In genomic region chr7:99674209-99674608, GRCm38 (mm10) we compare ENCODE assay signal across 19 mouse cellular contexts. TPM values are rescaled to one million over a fixed set of nuclear protein-coding genes. Genes with fewer than 3 reads are reported as not detected.
DNase-seq lines count a peak whose midpoint lies in the region; ATAC-seq and TF ChIP-seq lines count a peak whose summit lies in the region.
"Had no signal": no experiment of that assay in that cellular context is flagged by ENCODE, and none has a peak within 500 bp of the region (broad histone marks: within the 10 kb centered on the region; RNA-seq: fewer than 3 reads in every experiment).

No protein-coding gene starts in this region.

- no peak for DNase-seq in layer of hippocampus, adult 2 months (ENCODE audit: low spot score in 2 of 2)
- no peak for DNase-seq in layer of hippocampus, adult 8-10 months (ENCODE audit: low spot score in 2 of 2)
- DNase-seq in spleen, postnatal 36 days (ENCODE audit: low spot score in 2 of 2): peak; percentile 41 to 52
- DNase-seq in spleen, postnatal 10 days (ENCODE audit: low spot score in 2 of 2): no peak
- DNase-seq in limb, embryonic 10.5 days (ENCODE audit: low spot score): no peak
- DNase-seq in urinary bladder, postnatal 4 days (ENCODE audit: low spot score in 2 of 2): no peak
- DNase-seq: cerebellum, postnatal 10 days; heart, postnatal 14 days; retina, postnatal 1 day had no signal

- no peak for TF ChIP-seq CTCF in layer of hippocampus, adult 2 months (conservative IDR thresholded peaks at IDR 0.05)

- ATAC-seq in hematopoietic stem cell, adult 5-6 weeks (replicated peaks in 1 of 2; ENCODE audit: insufficient read depth in 1 of 2, low FRiP score in 2 of 2, low TSS enrichment in 1 of 2, low read depth in 1 of 2, poor library complexity in 2 of 2, severe bottlenecking in 2 of 2): peak; percentile 61; a peak in 2 of 4 replicates
- ATAC-seq in cerebellum, adult (ENCODE audit: insufficient number of reproducible peaks, low FRiP score, low TSS enrichment): no peak

- H3K9me3 ChIP-seq in limb, embryonic 10.5 days (replicated peaks): no peaks in the 10 kb centered on the region

- 77% methylated on average over 5 of the region's 5 CpGs for WGBS in limb, embryonic 10.5 days

- H3K36me3 ChIP-seq in limb, embryonic 10.5 days: no peaks in the 10 kb centered on the region

- H3K4me1 ChIP-seq in limb, embryonic 10.5 days: peaks cover 1% of the 10 kb centered on the region; the same call in 1 of the 2 replicates

- H3K27me3 ChIP-seq in limb, embryonic 10.5 days (ENCODE audit: low read depth, poor library complexity, severe bottlenecking): no peaks in the 10 kb centered on the region

- H3K27ac ChIP-seq in layer of hippocampus, adult 2 months: peak overlapping the region; percentile 59; the same call in 1 of the 2 replicates
- H3K27ac ChIP-seq in limb, embryonic 10.5 days: no peak overlapping the region

- H3K4me3 ChIP-seq in layer of hippocampus, adult 2 months: no peak overlapping the region
- H3K4me3 ChIP-seq in limb, embryonic 10.5 days: no peak overlapping the region

RNA-seq across cellular contexts. Expression of gene Slco2b1, which starts 36.9 kb away (rescaled TPM):
- 10 to 100 TPM; 11.7 to 13.4 TPM for total RNA-seq in layer of hippocampus, adult 2 months (2021)
- total RNA-seq in layer of hippocampus, adult 8-10 months (2022): 10 to 100 TPM; 11.6 to 32.5 (median 21.0) TPM
- 1.4 and 2.6 TPM in 2 replicates for total RNA-seq in hematopoietic stem cell, adult 5-6 weeks (2017)
- polyA plus RNA-seq in limb, embryonic 10.5 days (2016; fragmentation: Nextera tagmentation; extraction: Ambion mirVana): 0.92 and 1.6 TPM in 2 replicates

RNA-seq across cellular contexts. Expression of gene Tpbgl, which starts 47.3 kb away (rescaled TPM):
- total RNA-seq in layer of hippocampus, adult 2 months (2021): 1 to 10 TPM; 4.7 to 5.1 TPM
- 1 to 10 TPM; 5.0 to 7.3 (median 6.6) TPM for total RNA-seq in layer of hippocampus, adult 8-10 months (2022)
- total RNA-seq in hematopoietic stem cell, adult 5-6 weeks (2017): not detected in 2 replicates
- 0.05 TPM in 1 of 2 replicates, not detected in the other for polyA plus RNA-seq in limb, embryonic 10.5 days (2016; fragmentation: Nextera tagmentation; extraction: Ambion mirVana)

RNA-seq across cellular contexts. Expression of gene Olfr520, which starts 55.9 kb away (rescaled TPM):
- not detected for total RNA-seq in layer of hippocampus, adult 2 months (2021)
- under 1 TPM in 1 of 4 experiments, not detected in 3; 0.34 TPM for total RNA-seq in layer of hippocampus, adult 8-10 months (2022)
- not detected in 2 replicates for total RNA-seq in hematopoietic stem cell, adult 5-6 weeks (2017)
- polyA plus RNA-seq in limb, embryonic 10.5 days (2016; fragmentation: Nextera tagmentation; extraction: Ambion mirVana): not detected in 2 replicates
- total RNA-seq: heart, adult 18-20 months; layer of hippocampus, postnatal 25 days had no signal
- polyA plus RNA-seq: embryonic facial prominence, embryonic 11.5 days; kidney, embryonic 16.5 days; limb, embryonic 14.5 days; lung, embryonic 16.5 days; neural tube, embryonic 14.5 days; thymus, postnatal 0 days had no signal

Comparison
In these comparisons a context has a peak if more than half of its experiments do, and no peak if none do; other contexts are left out.
1. DNase-seq: peak in spleen, postnatal 36 days (2 of 2); none in layer of hippocampus, adult 2 months (0 of 2), layer of hippocampus, adult 8-10 months (0 of 2), spleen, postnatal 10 days (0 of 2), limb, embryonic 10.5 days (single experiment) and urinary bladder, postnatal 4 days (0 of 2).